Mouse (Mus musculus) gastrocnemius, postnatal 10 days (tissue): ENCODE measurements around the gene Slc39a1. TPM values are rescaled to one million over a fixed set of nuclear protein-coding genes. Genes with fewer than 3 reads are reported as not detected.

Source experiments
- microRNA-seq, 2 experiments: library from miRNA; unstranded; fragments of <30 nt; microRNA quantifications; one replicate each; pipeline ENCODE4 v1.2.0; 2021
- total RNA-seq, 2 experiments: library from RNA; stranded (reverse); gene quantifications; 2 replicates each; pipeline ENCODE4 v1.2.3; 2021

Slc39a1 gene
- total RNA-seq, 2 experiments from 2014 or later, result 68.7 to 77.9 TPM

Small RNA genes lying within 50 kb of the gene (microRNA-seq; reads per million reads assigned to microRNA genes)
- 0 to 0.25 reads per million in 2 experiments for gene Mir7012

Other genes with a start within 250 kb of the Slc39a1 start
- gene Hax1, start 249.4 kb upstream of the Slc39a1 start, total RNA-seq, result 10 to 100 TPM; 49.3 to 52.8 TPM
- gene 4933434E20Rik, start 196.5 kb upstream of the Slc39a1 start, total RNA-seq, result 10 to 100 TPM; 47.4 to 54.0 TPM
- 100 to 1,000 TPM; 119 to 141 TPM for gene Ubap2l, start 195.5 kb upstream of the Slc39a1 start, total RNA-seq
- 100 to 1,000 TPM; 277 to 366 TPM for gene Tpm3, start 175.5 kb upstream of the Slc39a1 start, total RNA-seq
- gene Nup210l, start 144.0 kb upstream of the Slc39a1 start, total RNA-seq, result under 1 TPM; 0.09 to 0.11 TPM
- 1,000 to 10,000 TPM; 1,294 to 1,303 TPM for gene Rps27, start 34.5 kb upstream of the Slc39a1 start, total RNA-seq
- 10 to 100 TPM; 14.8 to 16.6 TPM for gene Rab13, start 34.5 kb upstream of the Slc39a1 start, total RNA-seq
- 10 to 100 TPM; 48.6 to 52.8 TPM for gene Jtb, start 16.6 kb upstream of the Slc39a1 start, total RNA-seq
- under 1 TPM in 1 of 2 experiments, not detected in 1; 0.49 TPM for gene Creb3l4, start 4.7 kb upstream of the Slc39a1 start, total RNA-seq
- gene Crtc2, start 6.0 kb downstream of the Slc39a1 start, total RNA-seq, result 10 to 100 TPM; 15.1 to 18.0 TPM
- 10 to 100 TPM; 36.0 to 38.9 TPM for gene Dennd4b, start 17.0 kb downstream of the Slc39a1 start, total RNA-seq
- 10 to 100 TPM; 48.5 to 57.8 TPM for gene Gatad2b, start 45.0 kb downstream of the Slc39a1 start, total RNA-seq
- 1 to 10 TPM; 2.1 to 3.4 TPM for gene Slc27a3, start 141.8 kb downstream of the Slc39a1 start, total RNA-seq
- gene Ints3, start 185.4 kb downstream of the Slc39a1 start, total RNA-seq, result 10 to 100 TPM; 18.4 to 24.3 TPM
- 10 to 100 TPM; 18.7 to 21.4 TPM for gene Npr1, start 217.7 kb downstream of the Slc39a1 start, total RNA-seq
- gene Ilf2, start 228.0 kb downstream of the Slc39a1 start, total RNA-seq, result 10 to 100 TPM; 46.4 to 50.3 TPM
- 10 to 100 TPM; 63.2 to 67.2 TPM for gene Snapin, start 242.9 kb downstream of the Slc39a1 start, total RNA-seq